Mouse (Mus musculus): ENCODE data around the gene Cyp2c66. TPM values are rescaled to one million over a fixed set of nuclear protein-coding genes. Genes with fewer than 3 reads are reported as not detected.
"Not testable (repeated sequence)": the region's sequence is repeated elsewhere in the genome, so short reads cannot be mapped to it uniquely, and the experiment has no call there.

Gene Cyp2c66
- polyA plus RNA-seq (2012; fragmentation: generic; extraction: Trizol) = not detected

DNA sequence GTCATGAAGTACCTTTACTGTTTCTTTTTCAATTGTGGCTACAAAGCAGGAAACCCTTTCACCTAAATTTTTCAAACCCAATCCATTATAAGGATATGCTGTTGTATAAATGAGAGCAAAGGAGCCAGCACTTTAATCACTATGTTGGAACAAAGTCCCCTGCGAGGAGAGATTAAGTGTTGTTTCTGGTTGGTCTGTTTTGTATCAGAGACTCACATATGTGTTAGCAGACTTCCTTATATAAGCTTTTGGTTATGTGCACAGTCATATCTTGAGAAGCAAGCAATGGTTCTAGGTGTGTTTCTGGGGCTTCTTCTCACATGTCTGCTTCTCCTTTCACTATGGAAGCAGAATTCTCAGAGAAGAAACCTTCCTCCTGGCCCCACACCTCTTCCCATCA, at the start of gene Cyp2c66:
Gene Cyp2c66 (plus strand): TSS at position 255 of the 400 bp plus-strand sequence.
- TF ChIP-seq MAX (IDR thresholded peaks at IDR 0.05; ENCODE audit: low read depth) (no peak), CEBPB (IDR thresholded peaks at IDR 0.05; ENCODE audit: insufficient read depth, poor library complexity, severe bottlenecking) (no peak), TCF3 (IDR thresholded peaks at IDR 0.05; ENCODE audit: insufficient read length, low read depth) (no peak), SRF (IDR thresholded peaks at IDR 0.05; ENCODE audit: control insufficient read depth, insufficient read length, low read depth) (no peak), POLR2AphosphoS2 (IDR thresholded peaks at IDR 0.05; ENCODE audit: insufficient read length, low read depth) (no peak), E2F4 (IDR thresholded peaks at IDR 0.05; ENCODE audit: insufficient read depth) (no peak), POLR2A (IDR thresholded peaks at IDR 0.05; ENCODE audit: insufficient read length, low read depth) (no peak), TCF12 (IDR thresholded peaks at IDR 0.05; ENCODE audit: insufficient read depth, poor library complexity, severe bottlenecking) (no peak), REST (IDR thresholded peaks at IDR 0.05; ENCODE audit: insufficient read depth, insufficient read length) (no peak), MYOD1 (IDR thresholded peaks at IDR 0.05; ENCODE audit: control insufficient read depth in 1 of 3, insufficient read length in 2 of 3, low read depth in 2 of 3) (no peak), MYOG (IDR thresholded peaks at IDR 0.05; ENCODE audit: control insufficient read depth in 1 of 3, insufficient read depth in 1 of 3, insufficient read length in 2 of 3, low read depth in 2 of 3) (no peak), USF1 (IDR thresholded peaks at IDR 0.05; ENCODE audit: low read depth) (no peak)
- H3ac ChIP-seq (ENCODE audit: control insufficient read depth, insufficient read length) = no peak within 1 kb of the TSS
- H3K36me3 ChIP-seq (ENCODE audit: control insufficient read depth, insufficient read depth) = no peaks in the 10 kb centered on the region
- no peaks in the 10 kb centered on the region for H3K27me3 ChIP-seq (ENCODE audit: control insufficient read depth, insufficient read depth, insufficient read length)
- no peak within 1 kb of the TSS for H3K4me3 ChIP-seq
- H3K79me2 ChIP-seq (ENCODE audit: control insufficient read depth, insufficient read depth) = no peaks in the 10 kb centered on the region
- no peak within 1 kb of the TSS for H3K4me2 ChIP-seq (ENCODE audit: low read depth)

DNA sequence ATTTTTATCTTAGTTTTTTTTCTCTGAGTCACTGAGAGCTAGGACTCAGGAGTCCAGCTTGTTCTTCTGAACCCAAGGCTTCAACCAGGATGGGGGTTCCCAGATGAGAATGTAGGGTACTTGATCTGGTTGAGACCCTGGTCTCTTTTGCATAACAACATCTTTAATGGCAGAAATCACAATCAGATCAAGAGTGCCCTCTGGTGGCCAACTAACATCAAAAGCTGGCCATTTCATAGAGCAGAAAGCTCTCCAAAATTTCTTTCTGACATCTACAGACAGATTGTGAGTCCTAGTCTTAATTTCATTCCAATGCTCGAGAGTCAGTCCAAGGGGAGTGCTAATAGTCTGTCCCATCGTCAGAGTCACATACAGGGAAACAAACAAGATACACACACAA, 14.9 kb upstream of the Cyp2c66 start:
- not testable (repeated sequence) for H3K4me3 ChIP-seq; H3K27me3 ChIP-seq (ENCODE audit: control insufficient read depth, insufficient read depth, insufficient read length); H3K79me2 ChIP-seq (ENCODE audit: control insufficient read depth, insufficient read depth); H3ac ChIP-seq (ENCODE audit: control insufficient read depth, insufficient read length); H3K4me2 ChIP-seq (ENCODE audit: low read depth); H3K36me3 ChIP-seq (ENCODE audit: control insufficient read depth, insufficient read depth)

DNA sequence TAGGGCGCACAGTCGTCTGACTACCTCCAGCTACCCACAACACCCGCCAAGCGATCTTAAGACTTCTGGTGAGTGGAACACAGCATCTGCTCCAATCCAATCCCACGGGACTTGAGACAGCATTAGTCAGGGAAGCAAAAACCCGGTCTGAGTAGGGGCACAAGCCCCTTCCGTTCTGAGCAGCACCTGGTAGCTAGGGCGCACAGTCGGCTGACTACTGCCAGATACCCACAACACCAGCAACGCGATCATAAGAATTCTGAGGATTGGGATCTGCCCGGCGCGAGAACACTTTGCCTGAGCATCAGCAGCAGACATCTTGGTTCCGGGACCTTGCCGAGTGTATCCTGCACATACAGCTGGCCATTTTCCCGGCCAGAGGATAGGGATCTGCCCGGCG, 43.1 kb downstream of the Cyp2c66 start:
- H3K79me2 ChIP-seq (ENCODE audit: control insufficient read depth, insufficient read depth); H3K36me3 ChIP-seq (ENCODE audit: control insufficient read depth, insufficient read depth); H3K4me3 ChIP-seq; H3K4me2 ChIP-seq (ENCODE audit: low read depth); H3K27me3 ChIP-seq (ENCODE audit: control insufficient read depth, insufficient read depth, insufficient read length); H3ac ChIP-seq (ENCODE audit: control insufficient read depth, insufficient read length): not testable (repeated sequence)

Other genes with a start within 250 kb of the Cyp2c66 start
- gene Hells, start 183.0 kb upstream of the Cyp2c66 start, polyA plus RNA-seq (2012; fragmentation: generic; extraction: Trizol) = 1.7 TPM
- not detected for gene Cyp2c55, start 106.9 kb upstream of the Cyp2c66 start, polyA plus RNA-seq (2012; fragmentation: generic; extraction: Trizol)
- gene Cyp2c65, start 52.9 kb upstream of the Cyp2c66 start, polyA plus RNA-seq (2012; fragmentation: generic; extraction: Trizol) = not detected
- gene Cyp2c29, start 155.5 kb downstream of the Cyp2c66 start, polyA plus RNA-seq (2012; fragmentation: generic; extraction: Trizol) = not detected